Mouse (Mus musculus) limb, embryonic 12.5 days (tissue): ENCODE results near the gene Necab2. TPM values are rescaled to one million over a fixed set of nuclear protein-coding genes. Genes with fewer than 3 reads are reported as not detected.
A peak's percentile ranks its signal among the peaks of the same experiment; 100 is the strongest.

ENCODE experiments used
- ATAC-seq: fragments of 200-750 bp; cut with Nextera tagmentation; 2 replicates; pipeline ENCODE4 v1.8.0; 2017; ENCODE audit warnings: low read depth, moderate TSS enrichment; ENCODE audit not compliant: insufficient number of reproducible peaks, insufficient read depth, low FRiP score, low TSS enrichment
- H3K27ac ChIP-seq: fragments of 300-500 bp; sonication (generic); 2 replicates; pipeline ENCODE4 v1.5.1; 2016; ENCODE audit warnings: mild to moderate bottlenecking, moderate library complexity
- H3K27me3 ChIP-seq: fragments of 300-500 bp; sonication (generic); 2 replicates; pipeline ENCODE4 v1.6.1; 2016; ENCODE audit warnings: mild to moderate bottlenecking, moderate library complexity
- H3K36me3 ChIP-seq: fragments of 300-500 bp; sonication (generic); 2 replicates; pipeline ENCODE4 v1.6.1; 2016; ENCODE audit warnings: mild to moderate bottlenecking, moderate library complexity
- H3K4me1 ChIP-seq: fragments of 300-500 bp; sonication (generic); replicated peaks from 2 replicates; pipeline ENCODE4 v1.6.1; 2016
- H3K4me2 ChIP-seq: fragments of 300-500 bp; sonication (generic); 2 replicates; pipeline ENCODE4 v1.6.1; 2016; ENCODE audit warnings: mild to moderate bottlenecking, moderate library complexity
- H3K4me3 ChIP-seq: fragments of 300-500 bp; sonication (generic); replicated peaks from 2 replicates; pipeline ENCODE4 v1.5.1; 2016; ENCODE audit warnings: mild to moderate bottlenecking
- H3K9ac ChIP-seq: fragments of 300-500 bp; sonication (generic); replicated peaks from 2 replicates; pipeline ENCODE4 v1.6.1; 2016; ENCODE audit warnings: mild to moderate bottlenecking, moderate library complexity
- H3K9me3 ChIP-seq: fragments of 300-500 bp; sonication (generic); 2 replicates; pipeline ENCODE4 v1.6.1; 2016; ENCODE audit warnings: mild to moderate bottlenecking, moderate library complexity
- WGBS: fragments of 180-500 bp; shearing (Covaris S2); methylation state at CpG from one replicate; pipeline ENCODE4 v1.1.7; 2016; 5-methylcytosine and 5-hydroxymethylcytosine counted together
- polyA plus RNA-seq: library from polyadenylated mRNA; unstranded; fragments of >200 nt; fragmentation: Nextera tagmentation; extraction: Ambion mirVana; gene quantifications from 2 replicates; pipeline ENCODE4 v1.2.1, GENCODE M21; 2016

The Necab2 gene
- polyA plus RNA-seq, 1 experiment from 2014 or later = 5.1 TPM

DNA sequence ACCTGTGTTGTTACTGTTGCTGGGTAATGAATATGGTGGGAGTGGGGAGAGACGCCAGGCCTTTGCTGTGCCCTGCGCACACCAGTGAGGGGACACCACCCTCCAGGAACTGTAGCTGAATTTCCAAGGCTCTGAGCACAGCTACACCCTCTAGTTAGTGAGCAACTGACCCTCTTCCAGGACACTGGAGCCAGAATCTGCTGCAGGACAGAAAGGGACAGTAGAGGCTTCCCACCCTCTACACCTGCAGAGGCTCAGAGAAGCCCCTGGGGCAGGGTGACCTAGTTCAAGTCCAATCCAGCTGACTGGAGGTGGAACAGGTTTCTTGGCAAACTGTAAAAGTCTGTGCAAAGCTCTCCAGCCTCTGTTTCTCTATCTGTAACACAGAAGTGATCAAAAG is 7.1 kb upstream of the Necab2 start:
- Histone ChIP-seq H3K9me3 (no peaks in the 10 kb centered on the region), H3K36me3 (no peaks in the 10 kb centered on the region), H3K4me2 (no peak overlapping the region), H3K4me1 (peaks cover 20% of the 10 kb centered on the region), H3K9ac (no peak overlapping the region), H3K27ac (no peak overlapping the region), H3K4me3 (no peak overlapping the region), H3K27me3 (peaks cover 12% of the 10 kb centered on the region)
- WGBS = 85% methylated on average over 2 of the region's 2 CpGs
- ATAC-seq = no peak

DNA sequence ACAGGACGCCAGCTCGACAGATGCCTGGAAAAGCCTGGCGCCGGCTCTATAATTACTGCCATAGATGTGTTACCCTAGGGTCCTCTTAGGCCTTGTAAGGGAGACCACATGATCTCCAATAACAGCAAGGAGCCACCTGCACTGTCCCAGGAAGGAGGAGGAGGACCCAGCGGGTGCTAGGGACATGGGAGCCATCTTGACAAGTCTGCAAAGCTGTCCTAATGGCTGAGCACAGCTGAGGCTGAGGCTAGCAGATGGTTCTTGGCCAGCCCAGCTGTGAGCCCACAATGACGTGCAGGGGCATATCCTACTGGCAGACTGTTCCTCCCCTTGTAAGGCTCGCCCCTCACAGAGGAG is 6.6 kb upstream of the Necab2 start:
- no peak for ATAC-seq
- peaks cover 12% of the 10 kb centered on the region for H3K27me3 ChIP-seq
- peak overlapping the region; percentile 41; the same call in 1 of the 2 replicates for H3K27ac ChIP-seq

DNA sequence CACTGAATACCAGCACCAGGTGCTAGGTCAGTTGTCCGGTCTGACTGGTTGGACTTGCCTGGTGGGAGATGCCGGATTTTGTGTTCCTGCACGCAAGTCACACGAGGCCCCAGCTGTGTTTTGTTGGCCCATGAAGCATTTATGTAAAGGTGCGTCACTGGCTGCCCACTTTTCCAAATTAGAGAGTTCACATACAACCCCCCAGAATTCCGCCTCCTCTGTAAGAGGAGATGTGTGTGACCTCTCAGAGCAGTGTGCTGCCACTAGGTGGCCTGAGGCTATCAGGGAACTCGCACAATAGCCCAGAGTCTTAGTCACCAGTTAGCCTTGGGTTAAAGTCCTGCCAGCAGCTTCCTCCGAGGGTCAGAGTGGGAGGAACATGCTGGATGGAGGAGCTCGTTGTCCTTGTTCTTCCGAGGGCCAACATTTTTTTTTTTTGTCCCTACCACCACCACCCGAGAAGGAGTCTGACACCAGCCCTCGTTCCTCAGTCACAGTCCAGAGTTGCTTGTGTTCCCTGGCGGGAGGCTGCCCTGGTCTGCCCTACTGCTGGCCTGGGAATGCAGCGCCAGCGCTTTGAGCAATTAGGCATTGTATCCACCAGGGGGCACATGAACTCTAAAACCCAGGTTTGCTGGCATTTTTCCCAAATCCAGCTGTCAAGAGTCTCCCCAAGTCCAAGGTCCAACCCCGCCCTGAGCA is 6.1 kb upstream of the Necab2 start:
- H3K36me3 ChIP-seq = no peaks in the 10 kb centered on the region
- WGBS = 13% methylated on average over 16 of the region's 16 CpGs
- peak overlapping the region; percentile 41; the same call in 1 of the 2 replicates for H3K27ac ChIP-seq

More for the DNA sequence above, 6.6 kb upstream of the Necab2 start:
- 62% methylated on average over 7 of the region's 7 CpGs for WGBS
- no peak overlapping the region for H3K4me3 ChIP-seq
- H3K4me2 ChIP-seq = 0 out of 2 replicates have a peak overlapping the region, but pooled peaks have one; percentile 34
- H3K4me1 ChIP-seq = peaks cover 20% of the 10 kb centered on the region
- H3K36me3 ChIP-seq = no peaks in the 10 kb centered on the region
- H3K9me3 ChIP-seq = no peaks in the 10 kb centered on the region
- H3K9ac ChIP-seq = no peak overlapping the region

GRCm38 (mm10) chr8:119440952-119441270 is 5.6 kb upstream of the Necab2 start:
- H3K9ac ChIP-seq = no peak overlapping the region
- H3K27me3 ChIP-seq = peaks cover 21% of the 10 kb centered on the region
- no peaks in the 10 kb centered on the region for H3K9me3 ChIP-seq
- no peak overlapping the region for H3K27ac ChIP-seq
- H3K4me2 ChIP-seq = no peak overlapping the region
- 56% methylated on average over 1 of the region's 1 CpGs for WGBS
- H3K36me3 ChIP-seq = no peaks in the 10 kb centered on the region
- peaks cover 20% of the 10 kb centered on the region for H3K4me1 ChIP-seq
- no peak for ATAC-seq
- no peak overlapping the region for H3K4me3 ChIP-seq

More for the DNA sequence above, 6.1 kb upstream of the Necab2 start:
- H3K4me3 ChIP-seq = no peak overlapping the region
- no peak overlapping the region for H3K9ac ChIP-seq
- H3K27me3 ChIP-seq = peaks cover 16% of the 10 kb centered on the region
- ATAC-seq = no peak
- H3K4me2 ChIP-seq = peak overlapping the region; percentile 34; the same call in 1 of the 2 replicates
- H3K9me3 ChIP-seq = no peaks in the 10 kb centered on the region
- H3K4me1 ChIP-seq = peaks cover 20% of the 10 kb centered on the region

DNA sequence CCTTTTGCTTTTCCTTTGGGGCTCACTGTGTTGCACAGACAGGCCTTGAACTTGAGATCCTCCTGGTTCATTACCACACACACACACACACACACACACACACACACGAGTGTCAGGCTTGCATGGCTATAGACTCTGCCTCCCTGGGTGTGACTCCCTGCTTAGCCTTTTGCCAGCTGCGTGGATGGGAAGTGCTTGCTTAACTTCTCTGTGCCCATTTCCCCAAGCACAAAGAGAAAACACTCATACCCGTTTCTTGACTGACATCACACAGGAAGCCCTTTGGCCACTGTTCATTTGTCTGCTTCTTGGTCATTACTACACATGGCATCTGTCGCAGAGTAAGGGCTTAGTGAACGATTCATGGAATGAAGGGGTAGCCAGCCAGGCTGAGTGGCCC is 4.5 kb upstream of the Necab2 start:
- H3K4me3 ChIP-seq = no peak overlapping the region
- 69% methylated on average over 5 of the region's 5 CpGs for WGBS
- no peak overlapping the region for H3K4me2 ChIP-seq
- no peak for ATAC-seq
- no peaks in the 10 kb centered on the region for H3K36me3 ChIP-seq
- peaks cover 23% of the 10 kb centered on the region for H3K27me3 ChIP-seq
- no peak overlapping the region for H3K9ac ChIP-seq
- H3K27ac ChIP-seq = no peak overlapping the region
- no peaks in the 10 kb centered on the region for H3K9me3 ChIP-seq
- peaks cover 20% of the 10 kb centered on the region for H3K4me1 ChIP-seq

- Histone ChIP-seq H3K9ac (no peak overlapping the region), H3K4me3 (no peak overlapping the region), H3K27ac (no peak overlapping the region), H3K36me3 (no peaks in the 10 kb centered on the region), H3K9me3 (no peaks in the 10 kb centered on the region), H3K4me2 (no peak overlapping the region), H3K4me1 (peaks cover 17% of the 10 kb centered on the region), H3K27me3 (peaks cover 33% of the 10 kb centered on the region)
- ATAC-seq = no peak
- WGBS = 97% methylated on average over 8 of the region's 8 CpGs
Measured at GRCm38 (mm10) chr8:119442970-119443369, 3.5 kb upstream of the Necab2 start.

DNA sequence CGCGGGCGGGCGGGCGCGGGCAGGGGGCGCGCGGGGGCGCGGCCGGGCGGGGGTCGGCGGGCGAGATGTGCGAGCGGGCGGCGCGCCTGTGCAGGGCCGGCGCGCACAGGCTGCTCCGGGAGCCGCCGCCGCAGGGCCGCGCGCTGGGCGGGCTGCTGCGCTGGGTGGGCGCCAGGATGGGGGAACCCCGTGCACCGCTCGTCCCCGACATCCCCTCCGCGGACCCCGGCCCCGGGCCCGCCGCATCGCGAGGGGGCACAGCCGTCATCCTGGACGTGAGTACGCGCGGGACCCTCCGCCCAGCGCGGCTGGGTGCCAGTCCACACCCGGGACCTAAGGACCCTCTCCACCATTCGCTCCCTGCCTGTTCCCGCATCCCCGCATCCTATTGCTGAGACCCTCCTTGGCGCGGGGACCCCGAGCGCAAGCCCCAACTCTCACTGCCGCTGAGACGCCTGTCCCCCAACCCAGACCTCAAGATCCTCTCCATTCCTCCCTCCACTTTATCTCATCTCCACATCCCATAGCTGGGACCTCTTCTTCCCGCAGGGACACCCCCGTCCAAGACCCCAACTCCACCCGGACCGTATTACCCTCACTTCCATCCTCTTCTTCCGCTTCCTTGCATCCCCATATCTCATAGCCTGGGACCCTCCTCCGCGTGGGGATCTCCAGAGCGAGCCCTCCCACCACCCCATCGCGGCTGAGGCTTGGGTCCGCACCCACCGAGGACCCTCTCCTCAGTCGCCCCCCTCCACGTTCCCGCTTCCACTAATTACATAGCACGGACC is 666 bp downstream of the Necab2 start:
- Histone ChIP-seq H3K27ac (no peak overlapping the region), H3K27me3 (peaks cover 52% of the 10 kb centered on the region)

DNA sequence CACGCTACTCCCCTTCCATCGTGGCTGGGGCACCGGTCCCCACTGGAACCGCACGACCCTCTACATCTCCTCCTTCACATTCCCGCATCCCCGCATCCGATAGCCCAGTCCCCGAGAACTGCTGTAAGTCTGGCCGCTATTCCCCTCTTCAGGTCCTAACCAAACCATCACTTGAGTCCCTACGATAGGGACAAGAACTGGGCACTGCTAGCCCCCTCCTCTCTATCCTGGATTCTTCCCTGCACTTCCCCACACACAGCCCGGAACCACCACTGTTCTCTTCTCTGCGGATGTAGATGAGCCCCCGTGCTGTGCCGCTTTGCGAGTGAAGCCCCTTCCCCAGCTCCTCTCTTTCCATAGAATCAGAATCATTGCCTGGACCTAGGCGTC is 1.3 kb downstream of the Necab2 start:
- H3K9me3 ChIP-seq = no peaks in the 10 kb centered on the region
- peaks cover 46% of the 10 kb centered on the region for H3K27me3 ChIP-seq
- under 1% methylated on average over 17 of the region's 17 CpGs for WGBS
- no peak overlapping the region for H3K27ac ChIP-seq
- H3K4me2 ChIP-seq = peak overlapping the region; percentile 92
- no peak for ATAC-seq
- peak overlapping the region; percentile 70 for H3K9ac ChIP-seq
- H3K4me1 ChIP-seq = peaks cover 4% of the 10 kb centered on the region; the same call in 1 of the 2 replicates
- H3K4me3 ChIP-seq = peak overlapping the region; percentile 71
- no peaks in the 10 kb centered on the region for H3K36me3 ChIP-seq

More for the DNA sequence above, 666 bp downstream of the Necab2 start:
- Histone ChIP-seq H3K4me2 (peak overlapping the region; percentile 92), H3K36me3 (no peaks in the 10 kb centered on the region), H3K4me1 (peaks cover 4% of the 10 kb centered on the region; the same call in 1 of the 2 replicates), H3K9me3 (no peaks in the 10 kb centered on the region), H3K4me3 (peak overlapping the region; percentile 71), H3K9ac (peak overlapping the region; percentile 70)
- 2% methylated on average over 64 of the region's 80 CpGs for WGBS
- no peak; the same call in 1 of the 2 replicates for ATAC-seq

- no peak overlapping the region for H3K4me2 ChIP-seq
- H3K4me3 ChIP-seq = no peak overlapping the region
- 79% methylated on average over 12 of the region's 12 CpGs for WGBS
- H3K36me3 ChIP-seq = no peaks in the 10 kb centered on the region
- no peak for ATAC-seq
- H3K9me3 ChIP-seq = no peaks in the 10 kb centered on the region
- H3K27me3 ChIP-seq = peaks cover 43% of the 10 kb centered on the region
- H3K4me1 ChIP-seq = peaks cover 4% of the 10 kb centered on the region; the same call in 1 of the 2 replicates
- no peak overlapping the region for H3K9ac ChIP-seq
- no peak overlapping the region for H3K27ac ChIP-seq
Measured at GRCm38 (mm10) chr8:119449627-119450026, 3.1 kb downstream of the Necab2 start.

GRCm38 (mm10) chr8:119451131-119451530 is 4.6 kb downstream of the Necab2 start:
- Histone ChIP-seq H3K9me3 (no peaks in the 10 kb centered on the region), H3K4me1 (peaks cover 3% of the 10 kb centered on the region; the same call in 1 of the 2 replicates), H3K4me2 (no peak overlapping the region), H3K4me3 (no peak overlapping the region), H3K27me3 (peaks cover 32% of the 10 kb centered on the region), H3K27ac (no peak overlapping the region), H3K36me3 (no peaks in the 10 kb centered on the region), H3K9ac (no peak overlapping the region)
- 88% methylated on average over 4 of the region's 4 CpGs for WGBS
- ATAC-seq = no peak

DNA sequence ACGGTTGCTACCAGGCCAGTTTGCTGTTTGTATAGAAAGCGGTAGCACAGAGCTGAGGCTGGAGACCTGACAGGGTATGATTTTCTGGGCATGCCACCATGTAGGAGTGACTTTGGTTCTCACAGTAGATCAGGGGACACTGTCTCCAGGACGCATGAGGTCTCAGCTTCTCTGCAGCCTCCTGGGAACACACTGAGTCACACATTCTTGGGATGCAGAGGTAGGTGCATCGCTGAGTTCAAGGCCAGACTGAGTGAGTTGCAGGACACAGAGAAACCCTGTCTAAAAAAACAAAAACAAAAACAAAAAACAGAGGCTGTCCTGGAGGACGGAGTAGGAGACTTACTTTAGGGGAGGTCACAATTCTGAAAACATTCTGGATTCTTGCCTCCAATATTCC is 6.4 kb downstream of the Necab2 start:
- H3K27ac ChIP-seq = no peak overlapping the region
- no peak for ATAC-seq
- no peaks in the 10 kb centered on the region for H3K4me1 ChIP-seq
- peaks cover 22% of the 10 kb centered on the region for H3K27me3 ChIP-seq
- WGBS = 88% methylated on average over 5 of the region's 5 CpGs
- H3K4me3 ChIP-seq = no peak overlapping the region
- no peak overlapping the region for H3K4me2 ChIP-seq
- H3K36me3 ChIP-seq = no peaks in the 10 kb centered on the region
- H3K9ac ChIP-seq = no peak overlapping the region
- H3K9me3 ChIP-seq = no peaks in the 10 kb centered on the region
